Mouse (Mus musculus) forebrain, embryonic 14.5 days (tissue): Measurements from ENCODE around the gene Ercc6. TPM values are rescaled to one million over a fixed set of nuclear protein-coding genes. Genes with fewer than 3 reads are reported as not detected.

ENCODE experiments used
- ATAC-seq: fragments of 200-750 bp; cut with Nextera tagmentation; 2 replicates; pipeline ENCODE4 v1.8.0; 2017; ENCODE audit warnings: mild to moderate bottlenecking, moderate library complexity
- DNase-seq: peaks from one replicate; pipeline ENCODE4 v3.0.0-alpha.2; 2015; ENCODE audit warnings: low spot score
- H3K27ac ChIP-seq: fragments of 300-500 bp; sonication (generic); 2 replicates; pipeline ENCODE4 v1.5.1; 2014; ENCODE audit warnings: low read depth, mild to moderate bottlenecking, control low read depth, low read length, moderate library complexity
- H3K27me3 ChIP-seq: fragments of 300-500 bp; sonication (generic); replicated peaks from 2 replicates; pipeline ENCODE4 v1.6.1; 2014; ENCODE audit warnings: low read length, control low read depth, mixed read lengths; ENCODE audit not compliant: control insufficient read depth, insufficient read depth
- H3K36me3 ChIP-seq: fragments of 300-500 bp; sonication (generic); 2 replicates; pipeline ENCODE4 v1.6.1; 2014; ENCODE audit warnings: low read length, control low read depth; ENCODE audit not compliant: control insufficient read depth, insufficient read depth
- H3K4me1 ChIP-seq: fragments of 300-500 bp; sonication (generic); 2 replicates; pipeline ENCODE4 v1.6.1; 2014; ENCODE audit warnings: antibody characterized with exemption, low read length, control low read depth; ENCODE audit not compliant: control insufficient read depth, insufficient read depth
- H3K4me2 ChIP-seq: fragments of 300-500 bp; sonication (generic); 2 replicates; pipeline ENCODE4 v1.6.1; 2014; ENCODE audit warnings: mild to moderate bottlenecking, control low read depth, low read length
- H3K4me3 ChIP-seq: fragments of 300-500 bp; sonication (generic); 2 replicates; pipeline ENCODE4 v1.5.1; 2014; ENCODE audit warnings: low read depth, low read length, control low read depth
- H3K9ac ChIP-seq: fragments of 300-500 bp; sonication (generic); 2 replicates; pipeline ENCODE4 v1.6.1; 2014; ENCODE audit warnings: mild to moderate bottlenecking, low read length, control low read depth, moderate library complexity
- H3K9me3 ChIP-seq: fragments of 300-500 bp; sonication (generic); replicated peaks from 2 replicates; pipeline ENCODE4 v1.6.1; 2016; ENCODE audit warnings: low read length, control low read depth, mixed read lengths; ENCODE audit not compliant: control insufficient read depth
- WGBS: fragments of 180-500 bp; shearing (Covaris S2); extraction: QIAGEN DNeasy Blood & Tissue Kit; methylation state at CpG from one replicate; pipeline ENCODE4 v1.1.7; 2014; 5-methylcytosine and 5-hydroxymethylcytosine counted together
- polyA plus RNA-seq: library from polyadenylated mRNA; unstranded; fragments of >200 nt; fragmentation: Nextera tagmentation; extraction: Ambion mirVana; gene quantifications from 2 replicates; pipeline ENCODE4 v1.2.1, GENCODE M21; 2014

The Ercc6 gene
- polyA plus RNA-seq, 1 experiment from 2014 or later: 14.8 TPM

GRCm38 (mm10) chr14:32525996-32526705 is 12.8 kb downstream of the Ercc6 start:
- H3K27ac ChIP-seq: no peak overlapping the region
- WGBS: 78% methylated on average over 14 of the region's 14 CpGs
- DNase-seq (no peak), ATAC-seq (no peak)
- no peak overlapping the region for H3K9ac ChIP-seq
- H3K36me3 ChIP-seq: peaks cover 52% of the 10 kb centered on the region
- H3K9me3 ChIP-seq: no peaks in the 10 kb centered on the region
- H3K4me3 ChIP-seq: no peak overlapping the region
- H3K4me1 ChIP-seq: no peaks in the 10 kb centered on the region
- H3K27me3 ChIP-seq: no peaks in the 10 kb centered on the region
- no peak overlapping the region for H3K4me2 ChIP-seq

GRCm38 (mm10) chr14:32527211-32527610 is 13.9 kb downstream of the Ercc6 start:
- 95% methylated on average over 9 of the region's 9 CpGs for WGBS
- DNase-seq: no peak

GRCm38 (mm10) chr14:32529036-32529435 is 15.7 kb downstream of the Ercc6 start:
- Histone ChIP-seq H3K4me1 (peaks cover 3% of the 10 kb centered on the region; the same call in 1 of the 2 replicates), H3K36me3 (peaks cover 44% of the 10 kb centered on the region)
- 92% methylated on average over 7 of the region's 7 CpGs for WGBS

More at GRCm38 (mm10) chr14:32527211-32527610, 13.9 kb downstream of the Ercc6 start:
- no peak for ATAC-seq
- H3K9me3 ChIP-seq: no peaks in the 10 kb centered on the region
- H3K27ac ChIP-seq: no peak overlapping the region
- no peak overlapping the region for H3K4me3 ChIP-seq
- no peaks in the 10 kb centered on the region; the same call in 1 of the 2 replicates for H3K4me1 ChIP-seq
- no peaks in the 10 kb centered on the region for H3K27me3 ChIP-seq
- peaks cover 42% of the 10 kb centered on the region for H3K36me3 ChIP-seq
- no peak overlapping the region for H3K9ac ChIP-seq
- no peak overlapping the region for H3K4me2 ChIP-seq

GRCm38 (mm10) chr14:32530896-32531295 is 17.6 kb downstream of the Ercc6 start:
- H3K9me3 ChIP-seq: no peaks in the 10 kb centered on the region
- H3K4me2 ChIP-seq: no peak overlapping the region
- 7% methylated on average over 2 of the region's 2 CpGs for WGBS
- peaks cover 3% of the 10 kb centered on the region; the same call in 1 of the 2 replicates for H3K4me1 ChIP-seq
- no peak overlapping the region for H3K9ac ChIP-seq
- ATAC-seq (peak; percentile 55), DNase-seq (peak; percentile 77)
- peaks cover 43% of the 10 kb centered on the region for H3K36me3 ChIP-seq
- no peak overlapping the region for H3K27ac ChIP-seq
- H3K27me3 ChIP-seq: no peaks in the 10 kb centered on the region
- no peak overlapping the region for H3K4me3 ChIP-seq

More at GRCm38 (mm10) chr14:32529036-32529435, 15.7 kb downstream of the Ercc6 start:
- Histone ChIP-seq H3K4me2 (no peak overlapping the region), H3K27me3 (no peaks in the 10 kb centered on the region), H3K9me3 (no peaks in the 10 kb centered on the region), H3K9ac (no peak overlapping the region), H3K27ac (no peak overlapping the region), H3K4me3 (no peak overlapping the region)
- DNase-seq: no peak
- ATAC-seq: no peak

GRCm38 (mm10) chr14:32531371-32531770 is 18.1 kb downstream of the Ercc6 start:
- DNase-seq (no peak), ATAC-seq (peak; percentile 42; the same call in 1 of the 2 replicates)
- peaks cover 3% of the 10 kb centered on the region; the same call in 1 of the 2 replicates for H3K4me1 ChIP-seq
- 0 out of 2 replicates have a peak overlapping the region, but pooled peaks have one; percentile 8 for H3K9ac ChIP-seq
- H3K36me3 ChIP-seq: peaks cover 40% of the 10 kb centered on the region
- WGBS: 45% methylated on average over 3 of the region's 3 CpGs
- H3K27me3 ChIP-seq: no peaks in the 10 kb centered on the region
- no peaks in the 10 kb centered on the region for H3K9me3 ChIP-seq
- no peak overlapping the region for H3K27ac ChIP-seq
- no peak overlapping the region for H3K4me3 ChIP-seq
- no peak overlapping the region for H3K4me2 ChIP-seq

GRCm38 (mm10) chr14:32532381-32533147 is 19.2 kb downstream of the Ercc6 start:
- Histone ChIP-seq H3K27me3 (no peaks in the 10 kb centered on the region), H3K36me3 (peaks cover 28% of the 10 kb centered on the region), H3K9ac (no peak overlapping the region), H3K4me3 (no peak overlapping the region), H3K9me3 (no peaks in the 10 kb centered on the region), H3K4me2 (no peak overlapping the region), H3K4me1 (peaks cover 3% of the 10 kb centered on the region; the same call in 1 of the 2 replicates), H3K27ac (0 out of 2 replicates have a peak overlapping the region, but pooled peaks have one; percentile 39)
- DNase-seq (no peak), ATAC-seq (no peak)
- WGBS: 42% methylated on average over 7 of the region's 7 CpGs

- DNase-seq (no peak), ATAC-seq (no peak)
- Histone ChIP-seq H3K4me3 (no peak overlapping the region), H3K9me3 (no peaks in the 10 kb centered on the region), H3K27me3 (no peaks in the 10 kb centered on the region), H3K4me1 (peaks cover 3% of the 10 kb centered on the region; the same call in 1 of the 2 replicates), H3K9ac (no peak overlapping the region), H3K4me2 (no peak overlapping the region), H3K27ac (no peak overlapping the region), H3K36me3 (peaks cover 26% of the 10 kb centered on the region; the same call in 1 of the 2 replicates)
- 71% methylated on average over 3 of the region's 3 CpGs for WGBS
Observed at GRCm38 (mm10) chr14:32533148-32533520, 19.8 kb downstream of the Ercc6 start.

GRCm38 (mm10) chr14:32533656-32534055 is 20.3 kb downstream of the Ercc6 start:
- WGBS: 97% methylated on average over 4 of the region's 4 CpGs
- ATAC-seq: no peak
- peaks cover 22% of the 10 kb centered on the region; the same call in 1 of the 2 replicates for H3K36me3 ChIP-seq
- H3K4me2 ChIP-seq: no peak overlapping the region
- no peaks in the 10 kb centered on the region for H3K27me3 ChIP-seq
- H3K4me3 ChIP-seq: no peak overlapping the region
- no peak for DNase-seq
- no peak overlapping the region for H3K27ac ChIP-seq
- no peak overlapping the region for H3K9ac ChIP-seq
- no peaks in the 10 kb centered on the region for H3K9me3 ChIP-seq
- peaks cover 3% of the 10 kb centered on the region; the same call in 1 of the 2 replicates for H3K4me1 ChIP-seq
